Mouse (Mus musculus) heart, embryonic 16.5 days (tissue): Measurements from ENCODE around the gene Fbxo24. TPM values are rescaled to one million over a fixed set of nuclear protein-coding genes. Genes with fewer than 3 reads are reported as not detected.
A peak's percentile ranks its signal among the peaks of the same experiment; 100 is the strongest.

Source experiments
- ATAC-seq: fragments of 200-750 bp; cut with Nextera tagmentation; replicated peaks from 2 replicates; pipeline ENCODE4 v1.8.0; 2017; ENCODE audit warnings: moderate number of reproducible peaks; ENCODE audit not compliant: insufficient read depth, low FRiP score; ENCODE audit errors: extremely low read depth
- H3K27ac ChIP-seq: fragments of 300-500 bp; sonication (generic); 2 replicates; pipeline ENCODE4 v1.5.1; 2014; ENCODE audit warnings: mild to moderate bottlenecking, low read length, control low read depth, moderate library complexity
- H3K27me3 ChIP-seq: fragments of 300-500 bp; sonication (generic); 2 replicates; pipeline ENCODE4 v1.6.1; 2014; ENCODE audit warnings: low read length, mixed read lengths; ENCODE audit not compliant: control insufficient read depth, insufficient read depth
- H3K36me3 ChIP-seq: fragments of 300-500 bp; sonication (generic); 2 replicates; pipeline ENCODE4 v1.6.1; 2014; ENCODE audit not compliant: control insufficient read depth, insufficient read depth
- H3K4me1 ChIP-seq: fragments of 300-500 bp; sonication (generic); 2 replicates; pipeline ENCODE4 v1.6.1; 2014; ENCODE audit warnings: low read length, mixed read lengths; ENCODE audit not compliant: control insufficient read depth, insufficient read depth
- H3K4me2 ChIP-seq: fragments of 300-500 bp; sonication (generic); 2 replicates; pipeline ENCODE4 v1.6.1; 2014; ENCODE audit warnings: low read depth, mild to moderate bottlenecking, control low read depth, low read length
- H3K4me3 ChIP-seq: fragments of 300-500 bp; sonication (generic); 2 replicates; pipeline ENCODE4 v1.5.1; 2014; ENCODE audit warnings: mild to moderate bottlenecking, control low read depth, low read length
- H3K9ac ChIP-seq: fragments of 300-500 bp; sonication (generic); 2 replicates; pipeline ENCODE4 v1.6.1; 2014; ENCODE audit warnings: low read length, control low read depth
- H3K9me3 ChIP-seq: fragments of 300-500 bp; sonication (generic); replicated peaks from 2 replicates; pipeline ENCODE4 v1.6.1; 2016; ENCODE audit warnings: low read length; ENCODE audit not compliant: control insufficient read depth
- WGBS: fragments of 180-500 bp; shearing (Covaris S2); extraction: QIAGEN DNeasy Blood & Tissue Kit; methylation state at CpG from one replicate; pipeline ENCODE4 v1.1.7; 2014; 5-methylcytosine and 5-hydroxymethylcytosine counted together
- polyA plus RNA-seq: library from polyadenylated mRNA; unstranded; fragments of >200 nt; fragmentation: Nextera tagmentation; extraction: Ambion mirVana; gene quantifications from 2 replicates; pipeline ENCODE4 v1.2.1, GENCODE M21; 2015

Fbxo24 gene
- 0.12 and 0.39 TPM in 2 replicates for polyA plus RNA-seq

DNA sequence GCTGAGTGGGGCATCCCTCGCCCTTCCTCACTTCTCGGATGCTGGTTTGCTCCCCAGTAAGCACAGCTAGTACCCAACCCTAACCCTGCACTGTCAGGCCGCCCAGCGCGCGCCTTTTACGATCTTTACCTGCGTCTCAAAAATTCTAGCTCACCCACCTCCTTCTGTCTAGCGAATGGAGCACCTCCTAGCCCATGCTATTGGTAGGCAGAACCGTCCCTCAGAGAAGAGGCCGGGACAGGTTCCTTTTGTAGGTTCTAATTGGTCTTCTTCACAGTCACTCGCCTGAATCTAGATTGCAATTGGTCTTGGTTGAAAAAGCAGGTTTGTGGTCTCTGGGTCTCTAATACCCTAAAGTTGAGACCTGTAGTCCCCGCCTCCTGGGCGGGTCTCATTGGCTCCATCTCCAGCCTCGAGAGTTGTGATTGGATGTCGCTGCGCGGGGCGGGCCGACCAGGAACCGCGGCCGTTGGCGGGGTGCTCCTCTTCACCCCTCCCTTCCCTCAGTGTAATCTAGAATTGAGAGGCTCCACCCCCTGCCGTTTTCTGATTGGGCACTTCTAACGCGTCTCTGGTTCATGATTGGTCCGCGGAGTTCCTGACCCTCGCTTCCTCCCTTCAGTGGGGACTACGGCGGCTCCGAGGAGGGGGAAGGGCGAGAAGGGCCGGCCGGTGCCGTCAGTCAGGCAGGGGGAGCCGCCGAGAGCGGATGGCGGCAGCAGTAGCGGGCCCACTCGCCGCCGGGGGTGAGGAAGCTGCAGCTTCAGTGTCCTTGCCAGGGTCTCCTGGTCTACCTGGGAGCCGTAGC lies at the start of gene Fbxo24, which contains the start of the genes Lrch4 and Gm20605:
TSS of gene Fbxo24 (minus strand) at position 505 of the 808 bp plus-strand sequence.
TSS of gene Lrch4 (plus strand) at position 624 of the 808 bp plus-strand sequence.
TSS of gene Gm20605 (plus strand) at position 678 of the 808 bp plus-strand sequence.
- H3K27me3 ChIP-seq = no peaks in the 10 kb centered on the region
- peaks cover under 1% of the 10 kb centered on the region; the same call in 1 of the 2 replicates for H3K36me3 ChIP-seq
- H3K27ac ChIP-seq = peak within 1 kb of the TSS; percentile 93
- no peaks in the 10 kb centered on the region for H3K9me3 ChIP-seq
- H3K4me2 ChIP-seq = peak within 1 kb of the TSS; percentile 91
- H3K9ac ChIP-seq = peak within 1 kb of the TSS; percentile 89
- peak within 1 kb of the TSS; percentile 84 for H3K4me3 ChIP-seq
- under 1% methylated on average over 46 of the region's 46 CpGs for WGBS
- ATAC-seq = peak; percentile 95
- H3K4me1 ChIP-seq = peaks cover 25% of the 10 kb centered on the region

DNA sequence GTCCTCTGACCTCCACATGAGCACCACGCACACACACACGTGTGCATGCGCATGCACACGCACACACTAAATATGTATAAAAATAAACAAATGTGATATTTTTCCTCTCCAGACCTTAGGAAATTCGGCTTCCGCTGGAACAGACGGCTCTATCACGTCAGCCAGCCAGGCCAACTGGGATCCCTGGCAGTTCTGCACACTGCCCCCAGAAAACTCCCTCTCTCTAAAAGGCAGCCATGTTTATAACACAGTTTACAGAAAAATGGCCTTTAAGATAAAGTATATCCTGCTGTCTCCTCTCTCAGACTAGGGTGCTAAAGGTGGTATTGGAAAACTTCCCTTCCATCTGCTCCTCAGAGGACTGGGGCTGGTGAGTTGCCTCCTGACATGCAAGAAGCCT lies 49.1 kb upstream of the Fbxo24 start:
- Histone ChIP-seq H3K27ac (no peak overlapping the region), H3K9ac (no peak overlapping the region), H3K9me3 (no peaks in the 10 kb centered on the region), H3K27me3 (no peaks in the 10 kb centered on the region), H3K4me2 (no peak overlapping the region), H3K36me3 (peaks cover 4% of the 10 kb centered on the region; the same call in 1 of the 2 replicates), H3K4me3 (no peak overlapping the region), H3K4me1 (peaks cover 6% of the 10 kb centered on the region)
- no peak for ATAC-seq
- WGBS = 94% methylated on average over 8 of the region's 8 CpGs

DNA sequence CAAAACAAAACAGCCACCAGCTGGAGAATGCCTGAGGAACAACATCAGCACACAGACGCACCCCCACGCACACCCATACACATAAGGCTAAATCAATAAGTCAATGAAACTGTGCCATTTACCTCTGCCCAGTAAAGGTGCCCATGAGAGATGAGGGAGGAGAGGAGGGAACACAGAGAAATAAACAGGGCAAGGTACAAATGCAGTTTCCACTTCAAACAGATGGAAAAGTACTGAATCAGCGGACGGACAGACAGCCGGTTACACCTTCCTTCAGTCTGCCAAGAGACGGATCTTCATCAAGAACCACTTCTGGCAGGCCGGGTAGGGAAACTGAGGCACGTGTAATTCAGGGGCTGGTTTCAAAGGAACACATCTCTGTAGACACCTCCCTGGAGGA lies 46.0 kb upstream of the Fbxo24 start:
- WGBS = 91% methylated on average over 8 of the region's 8 CpGs
- H3K4me2 ChIP-seq = no peak overlapping the region
- peaks cover 19% of the 10 kb centered on the region for H3K4me1 ChIP-seq
- H3K9ac ChIP-seq = no peak overlapping the region
- no peaks in the 10 kb centered on the region for H3K9me3 ChIP-seq
- no peak overlapping the region for H3K27ac ChIP-seq
- H3K36me3 ChIP-seq = peaks cover 4% of the 10 kb centered on the region; the same call in 1 of the 2 replicates
- no peaks in the 10 kb centered on the region for H3K27me3 ChIP-seq
- ATAC-seq = no peak
- H3K4me3 ChIP-seq = no peak overlapping the region

DNA sequence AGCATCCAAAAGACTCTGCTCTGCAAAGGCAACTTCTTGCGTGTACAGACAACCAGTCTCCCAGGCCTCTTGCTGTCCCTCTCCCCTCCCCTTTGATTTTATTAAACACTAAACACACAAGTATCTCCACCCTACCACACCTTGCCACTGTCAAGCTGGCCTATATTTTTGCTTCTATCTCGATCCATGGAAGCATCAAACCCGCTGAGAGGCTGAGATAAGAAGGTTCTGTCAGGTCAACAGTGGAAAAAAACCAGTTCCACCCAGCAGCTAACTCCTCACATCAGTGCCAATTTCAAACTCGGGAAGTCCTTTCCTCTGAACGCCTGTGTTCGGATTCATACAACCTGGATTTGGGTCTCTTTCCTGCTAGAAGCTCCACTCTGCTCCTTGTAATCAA lies 44.2 kb upstream of the Fbxo24 start:
- H3K36me3 ChIP-seq = peaks cover 4% of the 10 kb centered on the region; the same call in 1 of the 2 replicates
- H3K4me3 ChIP-seq = no peak overlapping the region
- WGBS = 72% methylated on average over 6 of the region's 6 CpGs
- no peaks in the 10 kb centered on the region for H3K9me3 ChIP-seq
- no peak overlapping the region for H3K9ac ChIP-seq
- no peaks in the 10 kb centered on the region for H3K27me3 ChIP-seq
- H3K27ac ChIP-seq = no peak overlapping the region
- H3K4me1 ChIP-seq = peaks cover 24% of the 10 kb centered on the region
- no peak overlapping the region for H3K4me2 ChIP-seq
- no peak for ATAC-seq

DNA sequence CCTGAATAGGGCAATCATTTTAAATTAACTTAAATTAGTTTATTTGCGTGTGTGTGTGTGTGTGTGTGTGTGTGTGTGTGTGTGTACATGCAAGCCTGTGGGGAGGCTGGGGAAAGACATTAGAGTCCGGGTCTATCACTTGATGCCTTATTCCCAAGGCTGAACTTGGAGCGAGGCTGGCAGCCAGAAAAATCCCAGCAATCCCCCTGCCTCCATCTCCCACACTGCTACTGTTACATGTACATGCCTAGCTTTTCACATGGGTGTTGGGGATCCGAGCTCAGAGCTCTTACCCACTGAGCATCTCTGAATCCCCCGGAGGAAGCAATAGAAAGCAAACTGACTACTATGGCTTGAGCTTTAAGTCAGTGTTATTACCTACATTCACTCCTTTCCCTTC lies 43.6 kb upstream of the Fbxo24 start:
- Histone ChIP-seq H3K4me1 (peaks cover 24% of the 10 kb centered on the region), H3K9ac (no peak overlapping the region)
- WGBS = 68% methylated on average over 5 of the region's 5 CpGs

DNA sequence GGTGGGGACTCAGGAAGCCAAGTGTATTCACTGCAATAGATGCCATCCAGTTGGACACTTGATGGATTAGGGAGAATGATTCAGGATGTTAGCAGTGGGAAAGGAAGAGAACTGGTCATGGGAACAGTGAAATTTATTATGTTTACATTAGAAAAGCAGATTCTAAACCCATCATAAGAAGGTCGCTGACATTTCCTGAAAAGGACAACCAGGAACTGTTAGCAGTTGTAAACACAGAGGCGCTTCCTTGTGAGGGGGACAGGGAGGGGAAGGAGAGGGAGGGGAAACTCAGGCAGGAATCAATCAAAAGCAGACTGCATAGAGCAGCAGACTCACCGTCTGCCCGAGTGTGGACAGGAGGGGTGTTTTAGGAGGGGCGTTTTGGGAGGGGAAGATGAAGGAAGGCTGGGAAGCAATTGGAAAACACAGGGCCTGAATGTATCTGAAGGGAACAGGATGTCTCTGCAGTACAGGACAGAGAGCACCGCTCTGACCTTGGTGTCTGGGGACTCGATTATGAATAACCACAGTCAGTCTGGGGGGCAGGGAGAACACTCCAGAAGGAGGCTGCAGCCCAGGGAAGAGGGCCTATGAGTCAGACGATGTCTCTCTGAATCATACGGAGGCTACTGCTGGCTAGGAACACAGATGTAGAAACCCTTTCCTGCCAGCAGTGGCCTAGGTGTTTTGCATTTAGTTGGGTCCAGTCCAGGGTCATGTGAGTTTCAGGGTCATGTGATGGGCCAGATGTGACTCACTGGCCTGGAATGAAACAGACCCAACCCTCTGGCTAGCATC lies 42.8 kb upstream of the Fbxo24 start:
- H3K9me3 ChIP-seq = no peaks in the 10 kb centered on the region
- H3K4me2 ChIP-seq = peak overlapping the region; percentile 26
- 11% methylated on average over 9 of the region's 9 CpGs for WGBS
- no peak overlapping the region for H3K4me3 ChIP-seq
- peak overlapping the region; percentile 89 for H3K27ac ChIP-seq
- H3K4me1 ChIP-seq = peaks cover 24% of the 10 kb centered on the region
- no peaks in the 10 kb centered on the region for H3K27me3 ChIP-seq
- H3K36me3 ChIP-seq = peaks cover 3% of the 10 kb centered on the region; the same call in 1 of the 2 replicates
- ATAC-seq = peak; percentile 88
- peak overlapping the region; percentile 51 for H3K9ac ChIP-seq

More for the DNA sequence above, 43.6 kb upstream of the Fbxo24 start:
- no peak for ATAC-seq
- Histone ChIP-seq H3K9me3 (no peaks in the 10 kb centered on the region), H3K36me3 (peaks cover 5% of the 10 kb centered on the region), H3K27ac (peak overlapping the region; percentile 89), H3K4me3 (no peak overlapping the region), H3K4me2 (no peak overlapping the region), H3K27me3 (no peaks in the 10 kb centered on the region)

DNA sequence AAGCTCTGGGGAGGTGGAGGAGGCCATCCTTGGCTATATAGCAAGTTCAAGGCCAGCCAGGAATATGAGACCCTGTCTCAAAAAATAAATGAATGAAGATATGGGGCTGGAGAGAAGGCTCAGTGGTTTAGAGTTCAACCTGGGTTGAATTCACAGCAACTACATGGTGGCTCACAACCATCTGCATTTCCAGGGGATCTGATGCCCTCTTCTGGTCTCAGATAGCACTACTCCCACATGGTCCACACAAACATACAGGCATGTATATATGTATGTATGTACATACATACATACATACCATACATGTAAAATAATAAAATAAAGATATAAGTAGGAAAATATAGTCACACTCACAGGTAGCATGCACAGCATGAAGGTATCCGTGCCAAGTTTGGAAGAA lies 41.4 kb upstream of the Fbxo24 start:
- H3K4me3 ChIP-seq = no peak overlapping the region
- 97% methylated on average over 1 of the region's 1 CpGs for WGBS
- peak overlapping the region; percentile 23 for H3K27ac ChIP-seq
- peaks cover 5% of the 10 kb centered on the region for H3K36me3 ChIP-seq
- no peak overlapping the region for H3K9ac ChIP-seq
- peaks cover 24% of the 10 kb centered on the region for H3K4me1 ChIP-seq
- ATAC-seq = no peak
- H3K27me3 ChIP-seq = no peaks in the 10 kb centered on the region
- no peak overlapping the region for H3K4me2 ChIP-seq
- no peaks in the 10 kb centered on the region for H3K9me3 ChIP-seq

DNA sequence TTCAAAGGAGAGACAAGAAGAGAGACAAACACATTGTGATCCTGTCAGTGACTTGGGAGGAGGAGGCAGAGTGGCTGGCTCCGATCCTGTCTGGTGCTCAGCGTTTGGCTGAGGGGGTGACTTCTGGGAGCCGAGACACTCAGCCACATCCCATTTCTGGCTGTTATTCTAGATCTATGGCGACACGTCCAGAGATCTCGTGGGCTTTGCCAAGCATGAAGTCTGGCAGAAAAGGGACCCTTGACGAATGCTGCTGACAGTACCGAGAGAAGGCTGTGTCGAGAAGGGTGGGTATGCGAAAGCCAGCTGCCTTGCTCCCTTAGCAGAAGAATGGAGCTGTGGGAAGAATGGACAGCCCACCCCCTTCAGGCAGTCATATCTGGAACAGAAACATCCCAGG lies 40.2 kb upstream of the Fbxo24 start:
- 39% methylated on average over 10 of the region's 10 CpGs for WGBS
- Histone ChIP-seq H3K4me3 (no peak overlapping the region), H3K9ac (peak overlapping the region; percentile 41; the same call in 1 of the 2 replicates), H3K4me2 (peak overlapping the region; percentile 30; the same call in 1 of the 2 replicates), H3K9me3 (no peaks in the 10 kb centered on the region), H3K27me3 (no peaks in the 10 kb centered on the region), H3K36me3 (peaks cover 7% of the 10 kb centered on the region), H3K27ac (peak overlapping the region; percentile 26), H3K4me1 (peaks cover 24% of the 10 kb centered on the region)
- peak; percentile 18; the same call in 1 of the 2 replicates for ATAC-seq
